Mouse (Mus musculus): ENCODE data around the gene Gm10521. TPM values are rescaled to one million over a fixed set of nuclear protein-coding genes. Genes with fewer than 3 reads are reported as not detected.

The Gm10521 gene
- 1.5 and 2.3 TPM in 2 replicates for polyA plus RNA-seq (2012; rRNA removed; ENCODE audit: low replicate concordance)

GRCm38 (mm10) chr1:171895364-171895763 lies at the start of gene Gm10521:
TSS of gene Gm10521 (plus strand) at chr1:171895664.

GRCm38 (mm10) chr1:171917305-171918039 lies 22.0 kb downstream of the Gm10521 start, which contains the start of gene Slamf6:
TSS of gene Slamf6 (plus strand) at chr1:171917515.

Other genes with a start within 250 kb of the Gm10521 start
- gene Slamf7, start 242.6 kb upstream of the Gm10521 start, polyA plus RNA-seq (2012; rRNA removed; ENCODE audit: low replicate concordance), result 3.8 and 6.4 TPM in 2 replicates
- gene Cd48, start 213.7 kb upstream of the Gm10521 start, polyA plus RNA-seq (2012; rRNA removed; ENCODE audit: low replicate concordance), result 22.8 and 52.4 TPM in 2 replicates
- gene Slamf1, start 128.5 kb upstream of the Gm10521 start, polyA plus RNA-seq (2012; rRNA removed; ENCODE audit: low replicate concordance), result 1.7 and 2.1 TPM in 2 replicates
- gene Cd84, start 56.0 kb upstream of the Gm10521 start, polyA plus RNA-seq (2012; rRNA removed; ENCODE audit: low replicate concordance), result 4.6 and 10.5 TPM in 2 replicates
- 8.5 and 12.1 TPM in 2 replicates for gene Slamf6, start 21.9 kb downstream of the Gm10521 start, polyA plus RNA-seq (2012; rRNA removed; ENCODE audit: low replicate concordance)
- 3.4 and 4.3 TPM in 2 replicates for gene Vangl2, start 132.8 kb downstream of the Gm10521 start, polyA plus RNA-seq (2012; rRNA removed; ENCODE audit: low replicate concordance)
- gene Nhlh1, start 161.9 kb downstream of the Gm10521 start, polyA plus RNA-seq (2012; rRNA removed; ENCODE audit: low replicate concordance), result 0.06 TPM in 1 of 2 replicates, not detected in the other
- 26.9 and 43.7 TPM in 2 replicates for gene Copa, start 186.9 kb downstream of the Gm10521 start, polyA plus RNA-seq (2012; rRNA removed; ENCODE audit: low replicate concordance)
- 74.2 and 122 TPM in 2 replicates for gene Ncstn, start 187.1 kb downstream of the Gm10521 start, polyA plus RNA-seq (2012; rRNA removed; ENCODE audit: low replicate concordance)
- 109 and 243 TPM in 2 replicates for gene Pex19, start 231.1 kb downstream of the Gm10521 start, polyA plus RNA-seq (2012; rRNA removed; ENCODE audit: low replicate concordance)